Mouse (Mus musculus) midbrain, embryonic 14.5 days (tissue): ENCODE data around the gene Utp4. TPM values are rescaled to one million over a fixed set of nuclear protein-coding genes. Genes with fewer than 3 reads are reported as not detected.

Source experiments
- ATAC-seq: fragments of 200-750 bp; cut with Nextera tagmentation; 2 replicates; pipeline ENCODE4 v1.8.0; 2017; ENCODE audit warnings: moderate number of reproducible peaks, moderate library complexity; ENCODE audit not compliant: low FRiP score, low TSS enrichment
- DNase-seq: peaks from one replicate; pipeline ENCODE4 v3.0.0-alpha.2; 2015
- H3K27ac ChIP-seq: fragments of 300-500 bp; sonication (generic); replicated peaks from 2 replicates; pipeline ENCODE4 v1.5.1; 2014; ENCODE audit warnings: mild to moderate bottlenecking, low read depth, low read length, moderate library complexity
- H3K27me3 ChIP-seq: fragments of 300-500 bp; sonication (generic); 2 replicates; pipeline ENCODE4 v1.6.1; 2014; ENCODE audit warnings: low read length, control low read depth, mixed read lengths; ENCODE audit not compliant: control insufficient read depth, insufficient read depth
- H3K36me3 ChIP-seq: fragments of 300-500 bp; sonication (generic); 2 replicates; pipeline ENCODE4 v1.6.1; 2014; ENCODE audit warnings: low read length, control low read depth; ENCODE audit not compliant: control insufficient read depth, insufficient read depth
- H3K4me1 ChIP-seq: fragments of 300-500 bp; sonication (generic); 2 replicates; pipeline ENCODE4 v1.6.1; 2014; ENCODE audit warnings: mild to moderate bottlenecking, antibody characterized with exemption, low read length, control low read depth; ENCODE audit not compliant: control insufficient read depth, insufficient read depth
- H3K4me2 ChIP-seq: fragments of 300-500 bp; sonication (generic); 2 replicates; pipeline ENCODE4 v1.6.1; 2014; ENCODE audit warnings: mild to moderate bottlenecking, low read length, moderate library complexity
- H3K4me3 ChIP-seq: fragments of 300-500 bp; sonication (generic); replicated peaks from 2 replicates; pipeline ENCODE4 v1.5.1; 2014; ENCODE audit warnings: low read depth, low read length
- H3K9ac ChIP-seq: fragments of 300-500 bp; sonication (generic); replicated peaks from 2 replicates; pipeline ENCODE4 v1.6.1; 2014; ENCODE audit warnings: mild to moderate bottlenecking, low read length, moderate library complexity
- H3K9me3 ChIP-seq: fragments of 300-500 bp; sonication (generic); 2 replicates; pipeline ENCODE4 v1.6.1; 2016; ENCODE audit warnings: low read length, control low read depth, mixed read lengths; ENCODE audit not compliant: control insufficient read depth
- WGBS: fragments of 180-500 bp; shearing (Covaris S2); extraction: QIAGEN DNeasy Blood & Tissue Kit; methylation state at CpG from one replicate; pipeline ENCODE4 v1.1.7; 2014; 5-methylcytosine and 5-hydroxymethylcytosine counted together
- polyA plus RNA-seq: library from polyadenylated mRNA; unstranded; fragments of >200 nt; fragmentation: Nextera tagmentation; extraction: Ambion mirVana; gene quantifications from 2 replicates; pipeline ENCODE4 v1.2.1, GENCODE M21; 2014

Gene Utp4
- polyA plus RNA-seq: 39.8 and 44.8 TPM in 2 replicates

DNA sequence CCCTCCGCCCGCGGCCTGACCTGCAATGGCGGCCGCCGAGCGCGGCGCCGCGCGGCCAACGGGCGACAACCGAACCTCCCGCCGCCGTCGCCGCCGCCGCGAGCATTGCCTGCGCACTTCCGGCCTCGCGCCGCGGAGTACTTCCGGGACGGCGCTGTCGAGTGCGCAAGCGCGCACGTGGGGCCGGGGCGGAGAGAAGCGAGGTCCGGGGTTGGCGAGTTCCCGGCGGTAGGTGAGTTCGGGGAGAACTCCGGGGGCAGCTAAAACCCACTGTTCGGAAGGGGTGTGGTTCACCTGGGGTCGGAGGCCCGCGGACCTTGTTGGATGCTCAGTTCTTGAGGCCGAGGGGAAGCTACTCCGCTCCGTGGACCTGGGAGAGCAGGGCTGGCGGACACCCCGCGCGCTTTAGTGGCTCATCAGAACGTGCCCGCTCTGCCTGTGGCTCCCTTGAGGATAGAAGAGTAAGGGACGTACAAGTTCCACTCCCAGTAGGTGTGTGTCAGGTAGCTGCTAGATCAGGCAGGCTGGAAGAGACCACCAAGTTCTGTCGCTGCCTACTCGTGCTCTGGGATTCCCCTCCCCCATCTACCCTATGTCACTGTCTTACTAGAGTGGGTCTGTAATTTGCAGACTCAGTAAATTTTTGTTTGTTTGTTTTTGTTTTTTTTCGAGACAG, at the start of gene Utp4:
Gene Utp4, plus strand, starts transcription at position 156 of the 676 bp plus-strand sequence.
- DNase-seq (peak; percentile 96), ATAC-seq (peak; percentile 94)
- H3K27ac ChIP-seq: peak within 1 kb of the TSS; percentile 95
- H3K36me3 ChIP-seq: peaks cover 26% of the 10 kb centered on the region
- peak within 1 kb of the TSS; percentile 86 for H3K4me2 ChIP-seq
- peak within 1 kb of the TSS; percentile 94 for H3K9ac ChIP-seq
- H3K9me3 ChIP-seq: no peaks in the 10 kb centered on the region
- no peaks in the 10 kb centered on the region for H3K27me3 ChIP-seq
- peak within 1 kb of the TSS; percentile 93 for H3K4me3 ChIP-seq
- peaks cover 12% of the 10 kb centered on the region for H3K4me1 ChIP-seq
- under 1% methylated on average over 58 of the region's 63 CpGs for WGBS

- H3K27me3 ChIP-seq: no peaks in the 10 kb centered on the region
- no peak for ATAC-seq
- H3K4me1 ChIP-seq: no peaks in the 10 kb centered on the region
- H3K36me3 ChIP-seq: peaks cover 2% of the 10 kb centered on the region; the same call in 1 of the 2 replicates
- no peaks in the 10 kb centered on the region for H3K9me3 ChIP-seq
- DNase-seq: no peak
- H3K4me2 ChIP-seq: no peak overlapping the region
- H3K27ac ChIP-seq: no peak overlapping the region
- no peak overlapping the region for H3K9ac ChIP-seq
- WGBS: 96% methylated on average over 10 of the region's 10 CpGs
- no peak overlapping the region for H3K4me3 ChIP-seq
Observed at GRCm38 (mm10) chr8:106850034-106850433, 43.4 kb upstream of the Utp4 start.

DNA sequence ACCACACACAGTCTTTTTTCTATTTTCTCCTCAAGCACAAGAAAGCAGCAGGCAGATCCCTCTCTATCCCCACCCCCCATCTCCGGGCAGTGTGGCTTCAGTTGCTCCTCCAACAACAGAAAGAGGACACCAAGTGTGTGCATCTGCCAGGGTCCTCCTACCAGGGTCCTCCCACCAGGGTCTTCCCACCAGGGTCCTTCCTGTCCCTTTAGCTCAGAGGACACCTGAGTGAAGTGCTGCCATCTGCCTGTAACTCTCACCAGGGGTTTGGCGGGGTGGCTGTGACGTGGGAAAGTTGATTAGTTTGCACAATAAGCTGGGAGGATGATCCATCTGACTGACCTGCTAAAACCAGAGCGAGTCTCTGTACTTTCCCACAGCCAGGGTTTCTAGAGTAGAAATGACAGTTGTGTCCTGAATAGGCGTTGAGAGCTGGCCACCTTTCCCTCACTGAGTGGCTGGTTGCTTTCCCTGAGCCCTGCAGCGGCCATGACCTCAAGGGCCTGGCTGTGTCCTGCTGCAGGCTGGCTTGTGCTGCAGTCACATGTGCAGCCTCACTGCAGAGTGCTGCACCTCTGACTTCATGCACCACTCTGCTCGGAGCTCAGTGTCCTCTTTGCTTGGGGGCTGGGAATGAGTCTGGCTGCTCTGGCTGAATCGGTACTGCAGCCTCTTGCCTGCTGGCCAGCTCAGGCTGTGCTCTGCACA, 38.7 kb upstream of the Utp4 start:
- no peak overlapping the region for H3K9ac ChIP-seq
- no peak for ATAC-seq

GRCm38 (mm10) chr8:106855242-106855562, 38.2 kb upstream of the Utp4 start:
- peaks cover 2% of the 10 kb centered on the region; the same call in 1 of the 2 replicates for H3K36me3 ChIP-seq
- H3K27me3 ChIP-seq: no peaks in the 10 kb centered on the region
- H3K27ac ChIP-seq: no peak overlapping the region
- DNase-seq (no peak), ATAC-seq (no peak)
- 85% methylated on average over 3 of the region's 3 CpGs for WGBS
- H3K4me2 ChIP-seq: no peak overlapping the region
- H3K4me3 ChIP-seq: no peak overlapping the region
- H3K4me1 ChIP-seq: no peaks in the 10 kb centered on the region
- no peaks in the 10 kb centered on the region for H3K9me3 ChIP-seq
- H3K9ac ChIP-seq: no peak overlapping the region

More for the DNA sequence above, 38.7 kb upstream of the Utp4 start:
- H3K4me3 ChIP-seq: no peak overlapping the region
- H3K27ac ChIP-seq: no peak overlapping the region
- no peak overlapping the region for H3K4me2 ChIP-seq
- 41% methylated on average over 8 of the region's 8 CpGs for WGBS
- H3K27me3 ChIP-seq: no peaks in the 10 kb centered on the region
- no peaks in the 10 kb centered on the region for H3K9me3 ChIP-seq
- no peaks in the 10 kb centered on the region for H3K4me1 ChIP-seq
- no peak for DNase-seq
- H3K36me3 ChIP-seq: peaks cover 2% of the 10 kb centered on the region; the same call in 1 of the 2 replicates

GRCm38 (mm10) chr8:106862845-106863244, 30.6 kb upstream of the Utp4 start:
- DNase-seq (no peak), ATAC-seq (no peak)

GRCm38 (mm10) chr8:106865354-106865753, 28.1 kb upstream of the Utp4 start:
- no peak for DNase-seq
- Histone ChIP-seq H3K27ac (no peak overlapping the region), H3K9ac (no peak overlapping the region), H3K4me1 (0 out of 2 replicates have a peak, but pooled peaks cover 4% of the 10 kb centered on the region), H3K36me3 (no peaks in the 10 kb centered on the region), H3K9me3 (no peaks in the 10 kb centered on the region), H3K4me3 (no peak overlapping the region), H3K27me3 (peaks cover 21% of the 10 kb centered on the region; the same call in 1 of the 2 replicates), H3K4me2 (no peak overlapping the region)
- 77% methylated on average over 9 of the region's 9 CpGs for WGBS
- no peak for ATAC-seq

More at GRCm38 (mm10) chr8:106862845-106863244, 30.6 kb upstream of the Utp4 start:
- H3K36me3 ChIP-seq: no peaks in the 10 kb centered on the region
- no peak overlapping the region for H3K9ac ChIP-seq
- no peaks in the 10 kb centered on the region for H3K27me3 ChIP-seq
- no peak overlapping the region for H3K27ac ChIP-seq
- H3K4me2 ChIP-seq: no peak overlapping the region
- no peak overlapping the region for H3K4me3 ChIP-seq
- 94% methylated on average over 10 of the region's 10 CpGs for WGBS
- H3K9me3 ChIP-seq: no peaks in the 10 kb centered on the region
- H3K4me1 ChIP-seq: no peaks in the 10 kb centered on the region

GRCm38 (mm10) chr8:106870051-106870450, 23.4 kb upstream of the Utp4 start, which contains the start of gene Has3:
Gene Has3, plus strand, starts transcription at chr8:106870242.
- DNase-seq: peak; percentile 61
- 2% methylated on average over 18 of the region's 18 CpGs for WGBS

DNA sequence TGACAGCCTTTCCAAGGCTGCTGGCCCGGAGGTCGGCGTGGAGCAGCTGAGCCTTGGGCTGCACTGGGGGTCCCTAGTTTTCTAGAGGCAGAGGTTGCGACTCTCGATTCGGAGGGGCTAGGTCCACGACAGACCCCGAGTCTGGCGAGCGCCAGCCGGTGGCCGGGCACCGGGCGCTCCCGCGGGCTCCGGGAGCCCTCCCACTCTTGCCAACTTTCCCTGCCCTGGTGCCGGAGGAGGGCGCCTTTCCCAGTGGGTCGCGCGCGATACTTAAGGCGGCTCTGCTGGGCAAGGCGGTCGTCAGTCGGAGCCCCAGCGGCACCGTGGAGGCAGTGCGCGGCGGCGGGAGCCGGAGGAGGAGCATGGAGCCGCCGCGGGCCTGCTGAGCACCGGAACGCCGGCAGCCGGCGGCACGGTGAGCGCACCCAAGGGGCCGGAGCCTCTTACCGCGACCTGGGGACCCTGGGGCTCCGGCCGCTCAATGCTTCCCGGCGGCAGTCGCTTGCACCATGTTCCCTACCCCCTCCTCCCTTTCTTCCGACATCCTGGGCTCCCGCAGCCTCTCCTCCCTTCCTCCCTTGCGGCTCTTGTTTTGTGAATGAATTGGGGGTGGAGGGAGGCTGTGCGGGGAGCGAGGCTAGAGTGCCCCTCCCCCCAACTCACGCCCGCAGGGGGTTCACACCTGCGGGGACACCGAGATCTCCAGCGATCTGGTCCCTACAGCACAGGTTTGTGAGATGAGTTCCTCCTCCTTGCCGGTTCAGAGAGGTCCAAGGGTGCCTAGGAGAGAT, 22.7 kb upstream of the Utp4 start:
- H3K9me3 ChIP-seq: no peaks in the 10 kb centered on the region
- peak overlapping the region; percentile 53 for H3K9ac ChIP-seq
- H3K36me3 ChIP-seq: 0 out of 2 replicates have a peak, but pooled peaks cover 12% of the 10 kb centered on the region
- WGBS: under 1% methylated on average over 63 of the region's 63 CpGs
- peak overlapping the region; percentile 98 for H3K4me2 ChIP-seq
- ATAC-seq (peak; percentile 65; the same call in 1 of the 2 replicates), DNase-seq (peak; percentile 83)
- H3K4me1 ChIP-seq: peaks cover 30% of the 10 kb centered on the region
- H3K4me3 ChIP-seq: peak overlapping the region; percentile 56
- peak overlapping the region; percentile 60 for H3K27ac ChIP-seq
- peaks cover 41% of the 10 kb centered on the region; the same call in 1 of the 2 replicates for H3K27me3 ChIP-seq

More at GRCm38 (mm10) chr8:106870051-106870450, 23.4 kb upstream of the Utp4 start, which contains the start of gene Has3:
- Histone ChIP-seq H3K27me3 (peaks cover 41% of the 10 kb centered on the region; the same call in 1 of the 2 replicates), H3K4me3 (peak within 1 kb of the TSS; percentile 56), H3K36me3 (0 out of 2 replicates have a peak, but pooled peaks cover 12% of the 10 kb centered on the region), H3K27ac (peak within 1 kb of the TSS; percentile 60), H3K4me1 (peaks cover 30% of the 10 kb centered on the region), H3K4me2 (peak within 1 kb of the TSS; percentile 98), H3K9me3 (no peaks in the 10 kb centered on the region), H3K9ac (peak within 1 kb of the TSS; percentile 53)
- no peak for ATAC-seq
